Mouse (Mus musculus) embryonic facial prominence, embryonic 13.5 days (tissue): Measurements from ENCODE around the gene Dhh. TPM values are rescaled to one million over a fixed set of nuclear protein-coding genes. Genes with fewer than 3 reads are reported as not detected.
"Not testable (repeated sequence)": the region's sequence is repeated elsewhere in the genome, so short reads cannot be mapped to it uniquely, and the experiment has no call there.

Experiments
- ATAC-seq: fragments of 200-750 bp; cut with Nextera tagmentation; 2 replicates; pipeline ENCODE4 v1.8.0; 2017; ENCODE audit warnings: low read depth; ENCODE audit not compliant: insufficient number of reproducible peaks, insufficient read depth, low FRiP score, low TSS enrichment
- H3K27ac ChIP-seq: fragments of 300-500 bp; sonication (generic); 2 replicates; pipeline ENCODE4 v1.5.1; 2015; ENCODE audit warnings: moderate library complexity, mild to moderate bottlenecking, inconsistent platforms
- H3K27me3 ChIP-seq: fragments of 300-500 bp; sonication (generic); 2 replicates; pipeline ENCODE4 v1.6.1; 2015; ENCODE audit warnings: mild to moderate bottlenecking, inconsistent platforms
- H3K36me3 ChIP-seq: fragments of 300-500 bp; sonication (generic); 2 replicates; pipeline ENCODE4 v1.6.1; 2015; ENCODE audit warnings: mild to moderate bottlenecking, inconsistent platforms
- H3K4me1 ChIP-seq: fragments of 300-500 bp; sonication (generic); 2 replicates; pipeline ENCODE4 v1.6.1; 2015; ENCODE audit warnings: inconsistent platforms
- H3K4me2 ChIP-seq: fragments of 300-500 bp; sonication (generic); 2 replicates; pipeline ENCODE4 v1.6.1; 2015; ENCODE audit warnings: moderate library complexity, mild to moderate bottlenecking, inconsistent platforms
- H3K4me3 ChIP-seq: fragments of 300-500 bp; sonication (generic); 2 replicates; pipeline ENCODE4 v1.5.1; 2015; ENCODE audit warnings: mild to moderate bottlenecking, inconsistent platforms
- H3K9ac ChIP-seq: fragments of 300-500 bp; sonication (generic); 2 replicates; pipeline ENCODE4 v1.6.1; 2015; ENCODE audit warnings: mild to moderate bottlenecking, inconsistent platforms
- H3K9me3 ChIP-seq: fragments of 300-500 bp; sonication (generic); 2 replicates; pipeline ENCODE4 v1.6.1; 2016; ENCODE audit warnings: inconsistent platforms
- WGBS: fragments of 180-500 bp; shearing (Covaris S2); methylation state at CpG from one replicate; pipeline ENCODE4 v1.1.7; 2015; ENCODE audit warnings: mixed read lengths; 5-methylcytosine and 5-hydroxymethylcytosine counted together
- polyA plus RNA-seq: library from polyadenylated mRNA; unstranded; fragments of >200 nt; fragmentation: Nextera tagmentation; extraction: Ambion mirVana; gene quantifications from 2 replicates; pipeline ENCODE4 v1.2.1, GENCODE M21; 2015

Dhh gene
- polyA plus RNA-seq, 1 experiment from 2014 or later, result 0.52 TPM

- Histone ChIP-seq H3K27me3 (no peaks in the 10 kb centered on the region), H3K4me1 (peaks cover 17% of the 10 kb centered on the region), H3K27ac (peak overlapping the region; percentile 35; the same call in 1 of the 2 replicates), H3K9me3 (no peaks in the 10 kb centered on the region), H3K4me3 (no peak overlapping the region), H3K4me2 (peak overlapping the region; percentile 36; the same call in 1 of the 2 replicates), H3K36me3 (peaks cover 9% of the 10 kb centered on the region), H3K9ac (no peak overlapping the region)
- WGBS, result 11% methylated on average over 13 of the region's 13 CpGs
- ATAC-seq, result peak; percentile 72; the same call in 1 of the 2 replicates
Observed at GRCm38 (mm10) chr15:98928598-98929240, 30.4 kb upstream of the Dhh start.

GRCm38 (mm10) chr15:98927566-98927965, 29.2 kb upstream of the Dhh start:
- Histone ChIP-seq H3K36me3 (peaks cover 9% of the 10 kb centered on the region), H3K27ac (no peak overlapping the region), H3K9me3 (no peaks in the 10 kb centered on the region), H3K4me2 (no peak overlapping the region), H3K27me3 (no peaks in the 10 kb centered on the region), H3K4me3 (no peak overlapping the region), H3K4me1 (peaks cover 12% of the 10 kb centered on the region), H3K9ac (no peak overlapping the region)
- WGBS, result 85% methylated on average over 5 of the region's 5 CpGs
- no peak for ATAC-seq

GRCm38 (mm10) chr15:98924682-98925081, 26.3 kb upstream of the Dhh start:
- WGBS, result 74% methylated on average over 3 of the region's 3 CpGs
- H3K4me2 ChIP-seq, result no peak overlapping the region
- peaks cover 7% of the 10 kb centered on the region for H3K4me1 ChIP-seq
- H3K4me3 ChIP-seq, result no peak overlapping the region
- no peaks in the 10 kb centered on the region for H3K36me3 ChIP-seq
- no peaks in the 10 kb centered on the region for H3K27me3 ChIP-seq
- no peak overlapping the region for H3K9ac ChIP-seq
- no peak overlapping the region for H3K27ac ChIP-seq
- no peak for ATAC-seq
- H3K9me3 ChIP-seq, result no peaks in the 10 kb centered on the region

- no peaks in the 10 kb centered on the region for H3K27me3 ChIP-seq
- H3K27ac ChIP-seq, result no peak overlapping the region
- no peak overlapping the region for H3K9ac ChIP-seq
- peaks cover 4% of the 10 kb centered on the region; the same call in 1 of the 2 replicates for H3K4me1 ChIP-seq
- ATAC-seq, result no peak
- H3K4me3 ChIP-seq, result no peak overlapping the region
- no peaks in the 10 kb centered on the region for H3K9me3 ChIP-seq
- 82% methylated on average over 2 of the region's 2 CpGs for WGBS
- H3K4me2 ChIP-seq, result no peak overlapping the region
- no peaks in the 10 kb centered on the region for H3K36me3 ChIP-seq
Observed at GRCm38 (mm10) chr15:98923031-98923537, 24.7 kb upstream of the Dhh start.

GRCm38 (mm10) chr15:98922581-98922980, 24.2 kb upstream of the Dhh start:
- WGBS, result 62% methylated on average over 3 of the region's 3 CpGs
- ATAC-seq, result no peak

GRCm38 (mm10) chr15:98921510-98921909, 23.2 kb upstream of the Dhh start:
- no peak overlapping the region for H3K9ac ChIP-seq
- H3K4me3 ChIP-seq, result no peak overlapping the region
- H3K27me3 ChIP-seq, result no peaks in the 10 kb centered on the region
- WGBS, result 63% methylated on average over 5 of the region's 5 CpGs
- no peak for ATAC-seq
- no peaks in the 10 kb centered on the region for H3K9me3 ChIP-seq
- H3K27ac ChIP-seq, result no peak overlapping the region
- peaks cover 8% of the 10 kb centered on the region for H3K4me1 ChIP-seq
- H3K4me2 ChIP-seq, result no peak overlapping the region
- H3K36me3 ChIP-seq, result no peaks in the 10 kb centered on the region

More at GRCm38 (mm10) chr15:98922581-98922980, 24.2 kb upstream of the Dhh start:
- no peaks in the 10 kb centered on the region for H3K36me3 ChIP-seq
- no peaks in the 10 kb centered on the region for H3K9me3 ChIP-seq
- no peak overlapping the region for H3K4me2 ChIP-seq
- no peak overlapping the region for H3K9ac ChIP-seq
- peaks cover 4% of the 10 kb centered on the region; the same call in 1 of the 2 replicates for H3K4me1 ChIP-seq
- H3K27me3 ChIP-seq, result no peaks in the 10 kb centered on the region
- H3K27ac ChIP-seq, result no peak overlapping the region
- no peak overlapping the region for H3K4me3 ChIP-seq

GRCm38 (mm10) chr15:98918499-98918895, 20.2 kb upstream of the Dhh start:
- H3K9me3 ChIP-seq, ATAC-seq, H3K27me3 ChIP-seq: not testable (repeated sequence)
- 23% methylated on average over 8 of the region's 8 CpGs for WGBS
- Histone ChIP-seq H3K4me1 (peaks cover 20% of the 10 kb centered on the region), H3K4me3 (peak overlapping the region; percentile 84), H3K27ac (peak overlapping the region; percentile 76; the same call in 1 of the 2 replicates), H3K36me3 (peaks cover 18% of the 10 kb centered on the region), H3K4me2 (peak overlapping the region; percentile 80), H3K9ac (peak overlapping the region; percentile 70)

- peak; percentile 95 for ATAC-seq
- Histone ChIP-seq H3K9ac (peak within 1 kb of the TSS; percentile 90), H3K27me3 (no peaks in the 10 kb centered on the region), H3K4me1 (peaks cover 20% of the 10 kb centered on the region), H3K36me3 (peaks cover 25% of the 10 kb centered on the region), H3K9me3 (no peaks in the 10 kb centered on the region), H3K4me3 (peak within 1 kb of the TSS; percentile 84), H3K27ac (peak within 1 kb of the TSS; percentile 98), H3K4me2 (peak within 1 kb of the TSS; percentile 80)
- under 1% methylated on average over 82 of the region's 82 CpGs for WGBS
Observed at GRCm38 (mm10) chr15:98917538-98918498, 19.5 kb upstream of the Dhh start, which contains the start of gene Lmbr1l. TSS of gene Lmbr1l (minus strand) at chr15:98918231.

GRCm38 (mm10) chr15:98917091-98917490, 18.8 kb upstream of the Dhh start:
- H3K27me3 ChIP-seq, result no peaks in the 10 kb centered on the region
- no peaks in the 10 kb centered on the region for H3K9me3 ChIP-seq
- peak overlapping the region; percentile 90 for H3K9ac ChIP-seq
- peaks cover 32% of the 10 kb centered on the region for H3K36me3 ChIP-seq
- ATAC-seq, result no peak
- WGBS, result 0% methylated on average over 14 of the region's 14 CpGs
- peaks cover 20% of the 10 kb centered on the region for H3K4me1 ChIP-seq
- peak overlapping the region; percentile 98 for H3K27ac ChIP-seq
- peak overlapping the region; percentile 80 for H3K4me2 ChIP-seq
- H3K4me3 ChIP-seq, result peak overlapping the region; percentile 84

GRCm38 (mm10) chr15:98916016-98916415, 17.7 kb upstream of the Dhh start:
- Histone ChIP-seq H3K27me3 (no peaks in the 10 kb centered on the region), H3K4me2 (peak overlapping the region; percentile 80), H3K9ac (peak overlapping the region; percentile 90), H3K4me3 (peak overlapping the region; percentile 84; the same call in 1 of the 2 replicates), H3K9me3 (no peaks in the 10 kb centered on the region), H3K36me3 (peaks cover 43% of the 10 kb centered on the region), H3K27ac (no peak overlapping the region), H3K4me1 (peaks cover 20% of the 10 kb centered on the region)
- 91% methylated on average over 4 of the region's 4 CpGs for WGBS
- no peak for ATAC-seq

- Histone ChIP-seq H3K9me3 (no peaks in the 10 kb centered on the region), H3K9ac (no peak overlapping the region), H3K4me1 (peaks cover 20% of the 10 kb centered on the region), H3K27ac (no peak overlapping the region), H3K27me3 (no peaks in the 10 kb centered on the region), H3K4me2 (no peak overlapping the region), H3K36me3 (peaks cover 54% of the 10 kb centered on the region), H3K4me3 (no peak overlapping the region)
- ATAC-seq, result no peak
- WGBS, result 94% methylated on average over 6 of the region's 6 CpGs
Observed at GRCm38 (mm10) chr15:98914903-98915302, 16.6 kb upstream of the Dhh start.
